Mouse (Mus musculus) fibroblast of lung, adult 2 months (primary cell): Measurements from ENCODE around the gene Mgst3.

ENCODE experiments used
- DNase-seq: peaks from one replicate; pipeline ENCODE4 v3.0.0-alpha.2; 2011; ENCODE audit warnings: low read depth

Gene Mgst3

DNA sequence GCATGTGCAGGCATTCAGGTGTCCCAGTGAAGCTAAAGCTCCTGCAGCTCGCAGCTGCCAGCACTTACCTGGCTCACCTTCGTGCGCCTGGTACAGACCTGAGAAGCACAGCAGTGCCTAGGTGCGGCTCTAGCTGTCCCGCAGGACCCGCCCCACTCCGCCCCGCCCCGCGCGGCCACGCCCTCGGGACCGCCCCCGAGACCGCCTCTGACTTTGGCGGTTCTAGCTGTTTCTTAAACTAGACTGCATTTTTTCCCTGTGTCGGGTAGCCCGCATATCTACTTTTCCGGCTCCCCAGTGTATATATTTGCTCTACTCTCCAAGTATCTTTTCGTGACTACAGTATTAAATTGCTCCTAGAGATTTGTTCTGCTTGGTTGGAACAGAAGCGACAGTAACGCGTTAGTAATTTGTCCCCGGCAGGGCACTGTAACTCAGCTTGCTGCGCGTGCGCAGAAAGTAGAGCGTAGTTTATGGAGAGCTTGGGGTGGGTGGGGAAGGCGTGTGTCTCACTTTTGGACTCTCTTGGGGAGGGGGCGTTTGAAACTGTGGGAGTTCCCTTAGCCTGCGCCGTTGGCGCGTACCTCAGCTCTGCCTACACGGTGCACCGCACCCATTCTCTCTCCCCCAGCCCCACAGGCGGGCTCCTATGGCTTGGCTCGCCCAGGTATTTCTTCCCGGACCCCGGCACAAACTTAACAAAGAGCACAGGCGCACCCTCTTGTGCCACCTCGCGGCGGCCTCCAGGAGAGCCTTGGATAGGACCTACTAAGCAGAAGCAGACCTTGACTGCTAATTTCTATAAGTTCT, at the start of gene Mgst3:
Gene Mgst3, minus strand, starts transcription at position 159 of the 810 bp plus-strand sequence.
- peak; percentile 90 for DNase-seq

DNA sequence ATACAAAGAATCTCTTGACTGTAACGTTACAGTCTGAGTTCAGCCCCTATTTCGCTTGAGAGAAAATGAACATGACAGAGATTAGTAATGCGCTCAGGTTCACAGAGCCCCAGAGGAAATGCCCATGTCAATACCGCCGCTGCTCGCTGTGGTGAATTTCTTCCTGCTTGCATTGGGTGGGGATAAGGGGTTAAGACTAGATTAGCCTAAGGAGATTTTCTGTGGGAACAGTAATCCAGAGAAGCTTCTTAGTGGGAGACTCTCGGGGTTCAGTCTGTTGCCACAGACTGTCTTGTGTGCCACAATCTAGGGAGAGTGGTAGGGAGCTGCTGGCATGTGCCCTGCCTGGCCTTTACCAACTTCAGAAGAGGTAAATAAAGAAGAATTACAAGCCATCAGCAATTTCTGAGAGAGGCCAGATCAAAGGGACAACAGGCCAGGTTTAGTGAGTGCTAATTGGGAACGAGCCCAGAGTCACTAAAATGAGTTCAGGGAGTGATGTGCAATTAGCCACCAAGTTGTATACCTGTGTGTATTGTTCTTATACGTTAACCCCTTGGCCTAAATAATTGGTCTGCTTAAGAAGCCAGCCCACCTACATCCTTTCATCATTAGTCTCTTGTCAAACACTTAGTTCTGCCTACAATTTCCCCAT, 44.7 kb upstream of the Mgst3 start:
- DNase-seq, result no peak

DNA sequence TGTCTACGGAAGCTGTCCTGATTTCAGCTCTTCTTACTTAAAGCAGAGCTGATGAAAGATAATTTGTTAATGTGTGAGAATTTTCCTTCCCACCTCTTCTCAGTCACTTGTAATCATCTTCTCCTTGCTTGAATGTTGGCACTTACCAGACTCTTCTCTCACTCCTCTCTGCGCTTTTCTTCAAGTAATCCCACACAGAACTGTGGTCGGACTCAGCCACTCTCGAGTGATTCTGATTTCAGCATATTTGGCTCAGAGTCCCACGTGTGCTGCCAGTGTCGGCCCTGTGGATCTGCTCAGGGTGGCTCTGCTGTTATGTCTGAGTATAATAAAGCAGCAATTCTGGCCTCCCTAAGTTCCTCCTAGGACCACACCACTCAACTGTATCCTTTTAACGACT, 43.5 kb upstream of the Mgst3 start:
- DNase-seq, result no peak

DNA sequence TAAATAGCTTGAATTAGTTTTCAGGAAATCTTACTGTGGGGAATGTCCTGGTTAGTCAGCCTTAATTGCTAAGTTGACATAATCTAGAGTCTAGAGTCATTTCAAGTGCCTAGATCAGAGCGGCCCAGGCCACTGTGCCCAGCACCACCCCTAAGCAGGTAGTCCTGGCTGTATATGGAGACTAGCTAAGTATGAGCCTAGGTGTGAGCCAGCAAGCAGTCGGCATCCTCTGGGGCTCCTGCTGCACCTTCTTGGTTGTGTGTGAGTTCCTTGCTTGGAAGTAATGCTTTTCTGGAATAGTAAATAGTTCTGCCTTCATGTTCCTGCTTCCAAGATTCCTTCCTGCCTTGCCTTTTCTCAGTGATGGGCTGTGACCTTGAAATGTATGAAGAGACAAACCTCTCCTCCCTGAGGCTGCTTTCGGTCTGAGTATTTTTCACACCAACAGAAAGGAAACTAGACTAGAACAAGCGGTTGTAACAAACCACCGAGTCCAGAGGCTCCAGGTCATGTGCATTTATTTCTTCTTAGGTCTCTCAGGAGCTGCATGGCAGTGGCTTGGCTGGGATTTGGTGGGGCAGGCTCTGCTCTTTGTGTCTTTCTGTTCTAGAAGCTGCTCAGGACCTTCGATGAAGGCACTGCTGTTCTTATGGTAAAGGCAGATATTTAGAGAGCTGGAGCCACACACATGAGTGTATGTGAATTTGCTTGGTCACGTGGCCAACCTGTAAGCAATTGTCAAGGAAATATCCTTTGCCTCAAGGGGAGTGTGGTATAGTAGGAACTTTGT, 42.7 kb upstream of the Mgst3 start:
- no peak for DNase-seq

DNA sequence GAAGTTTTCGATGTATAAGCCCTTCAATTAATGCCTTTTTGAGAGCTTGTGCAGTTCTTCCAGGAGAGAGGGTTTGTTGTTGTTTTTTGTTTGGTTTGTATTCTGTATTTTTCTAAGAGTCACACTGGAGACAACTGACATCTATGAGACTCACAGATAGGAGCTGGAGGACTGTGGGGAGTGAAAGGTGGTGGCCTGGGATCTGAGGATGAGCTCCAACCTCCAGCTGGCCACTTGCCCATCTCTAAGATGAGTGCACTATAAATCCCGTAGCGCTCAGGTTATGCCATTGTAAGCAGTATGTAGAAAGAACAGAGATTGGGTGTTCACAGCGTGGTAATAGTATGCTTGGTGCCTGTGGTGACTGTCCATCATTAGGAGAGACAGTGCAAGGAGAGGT, 41.3 kb upstream of the Mgst3 start:
- DNase-seq, result no peak

DNA sequence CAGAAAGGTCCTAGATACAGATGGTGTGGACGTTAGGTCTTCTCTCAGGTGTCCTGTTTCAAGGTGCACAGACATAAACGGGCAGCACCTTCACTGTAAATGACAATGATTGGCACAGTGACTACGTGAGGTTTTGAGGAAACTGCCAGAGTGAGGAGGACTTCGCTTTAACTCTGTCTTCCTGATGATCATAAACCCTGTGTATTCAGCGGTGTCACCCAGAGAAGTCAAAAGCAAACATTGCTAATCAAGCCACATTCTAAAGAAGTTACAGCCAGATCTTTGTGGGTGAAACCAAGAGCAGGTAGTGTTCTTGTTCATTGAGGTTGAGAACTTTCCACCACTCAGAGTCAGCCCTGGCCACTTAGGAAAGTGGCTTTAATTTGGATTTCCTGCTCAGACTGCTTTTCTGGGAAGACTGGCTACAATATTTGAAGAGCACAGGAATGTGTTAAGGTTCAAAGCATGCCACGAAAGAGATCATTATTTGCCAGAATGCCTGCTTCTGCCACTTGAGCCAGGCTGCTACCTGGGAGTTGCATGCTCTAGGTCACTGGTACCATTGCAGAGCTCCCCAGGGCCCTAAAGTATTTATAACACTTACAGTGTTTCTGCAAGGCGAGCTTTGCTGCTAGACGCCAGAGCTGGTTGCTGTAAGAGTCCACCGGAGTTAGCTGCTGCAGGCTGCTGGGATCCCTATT, 37.5 kb upstream of the Mgst3 start:
- no peak for DNase-seq

DNA sequence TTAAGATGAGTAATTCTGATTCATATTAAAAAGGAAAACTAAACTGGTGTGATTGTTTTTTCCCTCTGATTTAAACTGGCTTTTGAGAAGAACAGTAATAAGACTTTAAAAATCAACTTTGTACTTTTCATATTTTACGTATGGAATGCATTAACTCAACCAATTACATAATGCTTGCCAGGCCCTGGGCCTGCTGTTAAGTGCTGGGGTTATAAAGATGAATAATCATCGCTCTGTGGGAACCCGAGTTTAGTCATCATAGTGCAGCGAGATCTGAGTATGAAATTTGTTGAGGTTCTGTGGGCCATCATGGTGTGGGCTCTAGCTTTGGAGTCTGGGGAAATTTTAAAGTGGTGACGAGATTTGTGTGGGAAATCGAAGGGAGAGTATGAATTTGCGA, 33.0 kb upstream of the Mgst3 start:
- DNase-seq, result no peak

DNA sequence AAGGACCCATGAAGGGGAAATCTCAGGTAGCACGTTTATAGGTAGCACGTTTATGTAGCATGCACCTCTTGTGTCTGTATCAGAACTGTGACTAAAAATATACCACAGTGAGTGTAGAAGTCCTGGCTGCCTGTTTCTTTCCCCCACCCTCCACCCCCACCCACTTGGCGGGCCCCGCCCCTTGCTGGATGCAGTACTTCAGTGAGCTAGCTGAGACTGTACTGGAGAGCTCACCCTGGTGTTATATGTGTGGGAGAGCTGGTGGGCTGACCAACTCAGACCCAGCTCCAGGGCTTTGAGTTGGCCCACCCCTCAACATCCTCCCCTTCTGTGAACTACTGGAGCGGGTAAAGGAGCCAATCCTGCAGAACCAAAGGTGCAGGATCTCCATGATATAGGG, 31.9 kb upstream of the Mgst3 start:
- DNase-seq, result no peak

DNA sequence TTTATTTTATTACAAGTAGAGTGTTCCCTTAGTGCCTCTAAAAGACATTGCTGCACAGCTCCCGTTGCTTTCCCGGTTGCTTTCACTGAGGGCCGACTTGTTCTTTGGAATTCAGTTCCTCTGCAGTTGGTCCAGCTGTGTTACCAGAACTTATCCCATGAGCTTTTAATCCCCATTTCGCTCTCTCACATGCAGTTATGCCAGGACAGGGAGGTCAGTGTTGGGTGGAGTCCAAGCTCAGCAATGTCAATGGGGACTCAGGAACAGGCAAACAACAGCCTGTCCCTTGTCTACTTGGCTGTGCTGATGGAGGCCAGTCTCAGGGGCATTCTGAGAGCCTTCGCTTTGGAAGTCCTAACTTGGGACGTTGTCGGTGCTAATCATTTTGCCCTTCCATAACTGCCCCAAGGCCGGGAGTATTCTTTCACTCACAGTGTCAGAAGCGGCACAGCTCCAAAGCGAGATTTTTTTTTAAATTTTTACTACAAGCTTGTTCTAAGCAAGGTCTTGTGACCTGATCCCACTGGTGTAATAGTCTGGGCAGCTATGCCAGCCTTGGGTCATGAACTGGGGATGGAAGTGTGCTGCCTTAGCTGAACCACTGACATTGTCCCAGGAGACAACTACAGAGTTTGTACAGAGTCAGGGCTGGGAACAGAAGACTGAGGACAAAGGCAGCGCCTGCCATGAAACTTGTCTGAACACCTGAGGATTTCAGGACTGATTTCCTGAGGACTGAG, 29.0 kb upstream of the Mgst3 start:
- no peak for DNase-seq

GRCm38 (mm10) chr1:167414846-167415245, 21.2 kb upstream of the Mgst3 start:
- peak; percentile 55 for DNase-seq

- DNase-seq, result no peak
These were observed 18.5 kb upstream of the Mgst3 start for GRCm38 (mm10) chr1:167411991-167412715.

- DNase-seq, result no peak
These were observed 16.0 kb upstream of the Mgst3 start for GRCm38 (mm10) chr1:167409601-167410000.

GRCm38 (mm10) chr1:167405237-167405636, 11.6 kb upstream of the Mgst3 start:
- no peak for DNase-seq

DNA sequence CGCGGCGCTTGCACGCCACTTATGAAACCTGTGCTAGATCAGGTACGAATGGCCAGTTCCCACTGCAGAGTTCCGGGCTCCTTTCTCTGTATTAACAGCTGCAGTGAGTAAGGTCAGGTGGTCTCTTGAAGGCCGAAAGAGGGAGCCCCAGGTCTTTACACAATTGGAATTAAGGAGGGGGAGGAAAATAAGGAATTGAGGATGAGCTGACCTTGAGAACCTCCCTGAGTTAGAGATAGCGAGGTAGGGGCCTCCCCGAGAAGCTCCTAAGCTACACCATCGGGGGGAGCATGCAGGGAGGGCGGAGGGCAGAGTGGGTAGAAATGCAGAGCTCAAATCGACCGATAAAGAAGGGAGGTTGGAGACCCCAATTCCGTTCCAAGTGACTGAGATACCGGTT, 360 bp downstream of the Mgst3 start:
- no peak for DNase-seq

DNA sequence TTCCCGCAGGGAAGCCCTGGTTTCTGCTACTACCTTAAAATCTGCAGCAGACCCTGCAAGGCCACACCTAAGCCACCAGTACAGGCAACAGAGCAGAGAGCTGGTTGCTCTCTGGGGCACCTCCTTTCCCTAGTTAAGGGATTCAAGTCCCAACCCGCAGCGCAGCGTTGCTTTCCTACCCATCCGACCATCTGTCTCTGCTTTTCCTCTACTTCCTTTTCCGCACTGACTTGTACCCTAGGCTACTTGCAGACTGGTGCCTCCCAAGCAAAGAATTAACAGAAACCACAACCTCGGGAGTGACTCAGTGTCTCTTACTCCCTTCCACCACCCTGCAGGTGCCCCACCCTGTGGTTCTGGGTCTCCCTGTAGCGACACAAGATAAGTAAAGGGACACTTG, 954 bp downstream of the Mgst3 start:
- DNase-seq, result no peak

- DNase-seq, result no peak
These were observed 1.5 kb downstream of the Mgst3 start for GRCm38 (mm10) chr1:167392031-167392640.

- DNase-seq, result no peak
These were observed 2.4 kb downstream of the Mgst3 start for GRCm38 (mm10) chr1:167391241-167391640.

DNA sequence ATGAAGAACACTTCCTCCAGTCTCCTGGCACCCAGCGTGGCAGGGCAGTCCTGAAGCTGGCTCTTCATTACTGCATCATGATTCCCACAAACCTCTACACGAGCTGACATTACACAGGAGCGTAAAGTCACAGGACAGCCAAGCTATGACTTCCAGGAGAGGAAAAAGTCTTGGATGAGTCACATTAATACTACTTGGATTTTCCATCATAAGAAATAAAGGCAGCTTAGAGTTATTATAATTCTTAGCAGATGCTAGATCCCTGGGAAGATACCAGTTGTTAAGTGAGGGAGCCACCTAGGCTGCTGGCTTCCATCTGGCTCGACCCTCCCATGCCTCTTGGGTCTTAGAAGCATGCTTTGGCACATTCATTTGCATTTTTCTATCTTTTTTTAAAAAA, 3.3 kb downstream of the Mgst3 start:
- DNase-seq, result no peak

- DNase-seq, result no peak
These were observed 4.1 kb downstream of the Mgst3 start for GRCm38 (mm10) chr1:167389584-167389983.

DNA sequence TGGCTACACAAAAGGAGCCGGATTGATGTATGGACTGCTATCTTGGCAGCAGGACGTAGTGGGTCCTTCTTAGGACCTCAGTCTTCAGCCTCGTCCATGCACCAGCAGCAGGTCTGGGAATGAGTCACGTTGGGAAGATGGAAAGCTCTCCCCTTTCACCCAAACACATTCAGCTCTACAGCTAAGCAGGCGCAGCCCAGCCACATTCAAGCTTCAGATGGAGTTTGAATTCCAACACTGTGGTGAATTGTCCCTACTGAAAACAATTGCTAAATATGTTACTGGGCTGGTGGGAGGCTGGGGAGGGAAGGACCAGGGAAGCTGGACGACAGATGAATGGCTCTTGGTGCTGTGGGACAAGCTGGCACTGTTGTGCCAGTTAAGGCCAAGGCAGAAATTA, 5.1 kb downstream of the Mgst3 start:
- DNase-seq, result no peak
